ENCODE assay signal across 9 mouse cellular contexts in genomic region chr11:88164801-88165377, GRCm38 (mm10). TPM values are rescaled to one million over a fixed set of nuclear protein-coding genes. Genes with fewer than 3 reads are reported as not detected.
DNase-seq lines count a peak whose midpoint lies in the region; ATAC-seq and TF ChIP-seq lines count a peak whose summit lies in the region.
"Had no signal": no experiment of that assay in that cellular context is flagged by ENCODE, and none has a peak within 500 bp of the region (broad histone marks: within the 10 kb centered on the region; RNA-seq: fewer than 3 reads in every experiment).

No protein-coding gene starts in this region.

- peaks cover 83% of the 10 kb centered on the region for H3K4me1 ChIP-seq in forebrain, embryonic 10.5 days
- H3K4me1 ChIP-seq in forebrain, embryonic 11.5 days (replicated peaks; ENCODE audit: control insufficient read depth, insufficient read depth, low read length): peaks cover 32% of the 10 kb centered on the region
- H3K4me1 ChIP-seq in hindbrain, embryonic 13.5 days (replicated peaks): peaks cover 64% of the 10 kb centered on the region
- H3K4me1 ChIP-seq in liver, embryonic 16.5 days (ENCODE audit: control insufficient read depth, low read depth, low read length): peaks cover 11% of the 10 kb centered on the region
- peaks cover 18% of the 10 kb centered on the region for H3K4me1 ChIP-seq in testis, adult 2 months (ENCODE audit: control insufficient read depth, insufficient read depth, low read length)

- H3K27ac ChIP-seq in forebrain, embryonic 10.5 days: peak overlapping the region; percentile 77
- H3K27ac ChIP-seq in forebrain, embryonic 11.5 days (ENCODE audit: low read depth, low read length): no peak overlapping the region
- peak overlapping the region; percentile 44 for H3K27ac ChIP-seq in hindbrain, embryonic 13.5 days
- peak overlapping the region; percentile 10; the same call in 1 of the 2 replicates for H3K27ac ChIP-seq in liver, embryonic 16.5 days (ENCODE audit: low read length)
- peak overlapping the region; percentile 57; the same call in 1 of the 2 replicates for H3K27ac ChIP-seq in testis, adult 2 months (ENCODE audit: control insufficient read depth, insufficient read depth, low read depth, low read length)
- H3K27ac ChIP-seq: liver, embryonic 13.5 days had no signal

- WGBS in forebrain, embryonic 10.5 days: 49% methylated on average over 15 of the region's 15 CpGs
- 64% methylated on average over 14 of the region's 15 CpGs for WGBS in forebrain, embryonic 11.5 days
- WGBS in hindbrain, embryonic 13.5 days: 51% methylated on average over 15 of the region's 15 CpGs
- 24% methylated on average over 15 of the region's 15 CpGs for WGBS in liver, embryonic 16.5 days (ENCODE audit: insufficient replicate concordance)

- ATAC-seq in forebrain, embryonic 11.5 days (replicated peaks; ENCODE audit: low FRiP score): no peak
- no peak for ATAC-seq in hindbrain, embryonic 13.5 days (ENCODE audit: low FRiP score)
- ATAC-seq in liver, embryonic 16.5 days (ENCODE audit: low read depth): no peak

- TF ChIP-seq CTCF in testis, adult 2 months (IDR thresholded peaks at IDR 0.05; ENCODE audit: control insufficient read depth, insufficient read depth, insufficient replicate concordance, low read depth, low read length): no peak

- H3K9ac ChIP-seq in forebrain, embryonic 11.5 days (ENCODE audit: low read length): no peak overlapping the region
- H3K9ac ChIP-seq in hindbrain, embryonic 13.5 days: 0 out of 2 replicates have a peak overlapping the region, but pooled peaks have one; percentile 24
- H3K9ac ChIP-seq in liver, embryonic 16.5 days (ENCODE audit: low read depth, low read length): no peak overlapping the region
- H3K9ac ChIP-seq: liver, embryonic 13.5 days had no signal

- TF ChIP-seq POLR2A in testis, adult 2 months (IDR thresholded peaks at IDR 0.05; ENCODE audit: control insufficient read depth, low read depth, low read length): no peak

- peaks cover 13% of the 10 kb centered on the region; the same call in 1 of the 2 replicates for H3K36me3 ChIP-seq in forebrain, embryonic 10.5 days (replicated peaks)
- no peaks in the 10 kb centered on the region for H3K36me3 ChIP-seq in forebrain, embryonic 11.5 days (ENCODE audit: control insufficient read depth, insufficient read depth, low read length)
- no peaks in the 10 kb centered on the region for H3K36me3 ChIP-seq in hindbrain, embryonic 13.5 days
- no peaks in the 10 kb centered on the region for H3K36me3 ChIP-seq in liver, embryonic 16.5 days (ENCODE audit: control insufficient read depth, insufficient read depth)
- H3K36me3 ChIP-seq in testis, adult 2 months (ENCODE audit: control insufficient read depth, insufficient read depth, low read length): no peaks in the 10 kb centered on the region
- H3K36me3 ChIP-seq: liver, embryonic 13.5 days had no signal

- H3K9me3 ChIP-seq in forebrain, embryonic 10.5 days: no peaks in the 10 kb centered on the region
- no peaks in the 10 kb centered on the region for H3K9me3 ChIP-seq in forebrain, embryonic 11.5 days (ENCODE audit: control insufficient read depth, low read length)
- H3K9me3 ChIP-seq in hindbrain, embryonic 13.5 days: no peaks in the 10 kb centered on the region
- no peaks in the 10 kb centered on the region for H3K9me3 ChIP-seq in liver, embryonic 16.5 days (replicated peaks; ENCODE audit: control insufficient read depth, low read length)
- H3K9me3 ChIP-seq: liver, embryonic 13.5 days had no signal

- peak overlapping the region; percentile 8; the same call in 1 of the 2 replicates for H3K4me3 ChIP-seq in forebrain, embryonic 10.5 days
- H3K4me3 ChIP-seq in forebrain, embryonic 11.5 days (ENCODE audit: low read depth, low read length): no peak overlapping the region
- H3K4me3 ChIP-seq in hindbrain, embryonic 13.5 days: no peak overlapping the region
- H3K4me3 ChIP-seq in liver, embryonic 16.5 days (ENCODE audit: low read depth, low read length): no peak overlapping the region
- no peak overlapping the region for H3K4me3 ChIP-seq in testis, adult 2 months (ENCODE audit: control insufficient read depth, low read depth, low read length)
- H3K4me3 ChIP-seq: liver, embryonic 13.5 days had no signal

- H3K27me3 ChIP-seq in forebrain, embryonic 10.5 days (ENCODE audit: poor library complexity, severe bottlenecking): peaks cover 23% of the 10 kb centered on the region
- peaks cover under 1% of the 10 kb centered on the region; the same call in 1 of the 2 replicates for H3K27me3 ChIP-seq in forebrain, embryonic 11.5 days (ENCODE audit: control insufficient read depth, insufficient read depth, low read length)
- peaks cover 11% of the 10 kb centered on the region for H3K27me3 ChIP-seq in hindbrain, embryonic 13.5 days
- peaks cover 5% of the 10 kb centered on the region for H3K27me3 ChIP-seq in liver, embryonic 16.5 days (ENCODE audit: control insufficient read depth, insufficient read depth, low read depth, low read length)
- no peaks in the 10 kb centered on the region; the same call in none of the 2 replicates for H3K27me3 ChIP-seq in testis, adult 2 months (ENCODE audit: control insufficient read depth, insufficient read depth, low read length)

- DNase-seq in forebrain, embryonic 10.5 days (ENCODE audit: extremely low spot score, low spot score): no peak
- no peak for DNase-seq in forebrain, embryonic 11.5 days (ENCODE audit: low spot score)
- peak; percentile 93 for DNase-seq in adrenal gland, postnatal 25 days
- DNase-seq in gastrocnemius, adult 18-20 months (ENCODE audit: low spot score): peak; percentile 94
- DNase-seq in frontal cortex, postnatal 14 days (ENCODE audit: low spot score in 2 of 2): no peak
- DNase-seq: liver, embryonic 13.5 days had no signal

- no peak overlapping the region for H3K4me2 ChIP-seq in forebrain, embryonic 11.5 days (ENCODE audit: low read depth, low read length, severe bottlenecking)
- H3K4me2 ChIP-seq in hindbrain, embryonic 13.5 days: no peak overlapping the region
- H3K4me2 ChIP-seq in liver, embryonic 16.5 days (ENCODE audit: low read depth, low read length): no peak overlapping the region
- H3K4me2 ChIP-seq: liver, embryonic 13.5 days had no signal

RNA-seq across cellular contexts. Expression of gene Mrps23, which starts 39.3 kb away (rescaled TPM):
- polyA plus RNA-seq in forebrain, embryonic 10.5 days (2016; fragmentation: Nextera tagmentation; extraction: Ambion mirVana): 65.5 and 72.6 TPM in 2 replicates
- polyA plus RNA-seq in forebrain, embryonic 11.5 days (2014; fragmentation: Nextera tagmentation; extraction: Ambion mirVana): 70.8 and 71.7 TPM in 2 replicates
- total RNA-seq in adrenal gland, postnatal 25 days (2021): 133 and 199 TPM in 2 replicates
- total RNA-seq in gastrocnemius, adult 18-20 months (2021): 100 to 1,000 TPM; 147 to 169 TPM
- polyA plus RNA-seq in hindbrain, embryonic 13.5 days (2015; fragmentation: Nextera tagmentation; extraction: Ambion mirVana): 71.1 TPM in 2 replicates
- polyA plus RNA-seq in liver, embryonic 16.5 days (2015; fragmentation: Nextera tagmentation; extraction: Ambion mirVana): 23.5 and 26.1 TPM in 2 replicates
- 29.8 and 46.7 TPM in 2 replicates for polyA plus RNA-seq in testis, adult 2 months (2012; rRNA removed)

Comparison
In these comparisons a context has a peak if more than half of its experiments do, and no peak if none do; other contexts are left out.
1. DNase-seq: peak in adrenal gland, postnatal 25 days (single experiment) and gastrocnemius, adult 18-20 months (single experiment); none in forebrain, embryonic 10.5 days (single experiment), forebrain, embryonic 11.5 days (single experiment) and frontal cortex, postnatal 14 days (0 of 2).